22 mouse cellular contexts compared by ENCODE assay signal in the genomic region with DNA sequence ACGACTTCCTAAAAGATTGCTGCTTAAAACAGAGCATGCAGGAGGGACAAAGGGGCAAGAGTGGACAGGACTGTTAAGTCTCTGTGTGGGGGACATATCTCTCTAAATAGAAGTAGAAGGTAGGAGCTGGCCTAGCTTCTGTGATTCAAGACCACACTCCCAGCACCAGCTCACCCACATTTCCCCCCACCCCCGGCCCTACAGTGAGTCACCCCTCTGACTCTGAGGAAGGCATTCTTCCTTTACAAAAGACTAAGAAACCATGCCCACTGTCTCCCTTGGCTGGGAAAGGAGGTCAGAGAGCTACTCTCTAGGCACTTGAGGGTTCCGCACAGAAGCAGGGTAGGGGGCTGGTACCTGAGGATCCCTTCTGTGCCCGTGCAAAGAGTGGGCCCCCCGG. TPM values are rescaled to one million over a fixed set of nuclear protein-coding genes. Genes with fewer than 3 reads are reported as not detected.
A peak's percentile ranks its signal among the peaks of the same experiment; 100 is the strongest.
DNase-seq lines count a peak whose midpoint lies in the region; ATAC-seq and TF ChIP-seq lines count a peak whose summit lies in the region.
"Had no signal": no experiment of that assay in that cellular context is flagged by ENCODE, and none has a peak within 500 bp of the region (broad histone marks: within the 10 kb centered on the region; RNA-seq: fewer than 3 reads in every experiment).

No protein-coding gene starts in this region.

- 0 out of 2 replicates have a peak overlapping the region, but pooled peaks have one; percentile 9 for H3K27ac ChIP-seq in midbrain, embryonic 10.5 days (replicated peaks)
- no peak overlapping the region for H3K27ac ChIP-seq in midbrain, postnatal 0 days (ENCODE audit: low read depth, low read length)
- no peak overlapping the region for H3K27ac ChIP-seq in embryonic facial prominence, embryonic 10.5 days (replicated peaks)
- H3K27ac ChIP-seq: embryonic facial prominence, embryonic 13.5 days; heart, adult 2 months; hindbrain, embryonic 10.5 days; hindbrain, embryonic 14.5 days had no signal

- H3K27me3 ChIP-seq in midbrain, embryonic 10.5 days (ENCODE audit: low read depth, poor library complexity, severe bottlenecking), result no peaks in the 10 kb centered on the region
- H3K27me3 ChIP-seq in midbrain, postnatal 0 days (ENCODE audit: insufficient read depth, low read length), result no peaks in the 10 kb centered on the region
- 0 out of 2 replicates have a peak, but pooled peaks cover 3% of the 10 kb centered on the region for H3K27me3 ChIP-seq in embryonic facial prominence, embryonic 10.5 days (replicated peaks; ENCODE audit: low read depth, poor library complexity, severe bottlenecking)
- H3K27me3 ChIP-seq: CH12.LX; embryonic facial prominence, embryonic 13.5 days had no signal

- H3K9ac ChIP-seq in midbrain, postnatal 0 days (replicated peaks; ENCODE audit: low read length, poor library complexity, severe bottlenecking), result no peak overlapping the region
- H3K9ac ChIP-seq: embryonic facial prominence, embryonic 13.5 days; hindbrain, embryonic 14.5 days had no signal

- 71% methylated on average over 5 of the region's 5 CpGs for WGBS in midbrain, embryonic 10.5 days
- WGBS in midbrain, postnatal 0 days, result 66% methylated on average over 5 of the region's 5 CpGs
- 67% methylated on average over 5 of the region's 5 CpGs for WGBS in embryonic facial prominence, embryonic 10.5 days

- ATAC-seq in midbrain, postnatal 0 days (ENCODE audit: low FRiP score), result no peak
- no peak for ATAC-seq in CD4-positive, CD25-positive, alpha-beta regulatory T cell, adult 4 months
- ATAC-seq: forebrain, embryonic 14.5 days; intestine, embryonic 16.5 days had no signal

- no peaks in the 10 kb centered on the region for H3K9me3 ChIP-seq in midbrain, embryonic 10.5 days (replicated peaks)
- no peaks in the 10 kb centered on the region for H3K9me3 ChIP-seq in midbrain, postnatal 0 days (ENCODE audit: low read length)
- no peaks in the 10 kb centered on the region for H3K9me3 ChIP-seq in embryonic facial prominence, embryonic 10.5 days
- H3K9me3 ChIP-seq: embryonic facial prominence, embryonic 13.5 days; forebrain, embryonic 10.5 days; hindbrain, embryonic 10.5 days had no signal

- no peak for DNase-seq in midbrain, embryonic 10.5 days (ENCODE audit: low spot score)
- DNase-seq in midbrain, postnatal 0 days (ENCODE audit: low spot score), result no peak
- DNase-seq in 416B (ENCODE audit: low read depth) (peak; percentile 35), NIH3T3 (ENCODE audit: low read depth) (peak; percentile 36)
- no peak for DNase-seq in embryonic facial prominence, embryonic 10.5 days (ENCODE audit: low spot score)
- DNase-seq: adrenal gland, postnatal 10 days; B cell, adult 2 months; cerebellum, adult 11-12 months; cerebellum, adult 9-10 months; cerebellum, postnatal 25 days; gastrocnemius, postnatal 10 days; heart, adult 2 months had no signal

- no peak for TF ChIP-seq CTCF in midbrain, postnatal 0 days (IDR thresholded peaks at IDR 0.05)

- H3K4me2 ChIP-seq in midbrain, postnatal 0 days (ENCODE audit: low read depth, low read length, poor library complexity, severe bottlenecking), result no peak overlapping the region
- H3K4me2 ChIP-seq: embryonic facial prominence, embryonic 13.5 days; heart, embryonic 11.5 days; hindbrain, embryonic 14.5 days had no signal

- H3K4me1 ChIP-seq in midbrain, embryonic 10.5 days, result peaks cover 8% of the 10 kb centered on the region
- no peaks in the 10 kb centered on the region; the same call in 1 of the 2 replicates for H3K4me1 ChIP-seq in midbrain, postnatal 0 days (ENCODE audit: insufficient read depth, low read length)
- peaks cover 9% of the 10 kb centered on the region; the same call in 1 of the 2 replicates for H3K4me1 ChIP-seq in embryonic facial prominence, embryonic 10.5 days
- H3K4me1 ChIP-seq: embryonic facial prominence, embryonic 13.5 days had no signal

- no peak overlapping the region for H3K4me3 ChIP-seq in midbrain, embryonic 10.5 days
- H3K4me3 ChIP-seq in midbrain, postnatal 0 days (ENCODE audit: low read depth, low read length), result no peak overlapping the region
- H3K4me3 ChIP-seq in embryonic facial prominence, embryonic 10.5 days, result no peak overlapping the region
- H3K4me3 ChIP-seq: embryonic facial prominence, embryonic 13.5 days; forebrain, embryonic 10.5 days; heart, adult 2 months; hindbrain, embryonic 10.5 days had no signal

- no peaks in the 10 kb centered on the region for H3K36me3 ChIP-seq in midbrain, embryonic 10.5 days
- H3K36me3 ChIP-seq in midbrain, postnatal 0 days (ENCODE audit: insufficient read depth, low read length), result no peaks in the 10 kb centered on the region; the same call in none of the 2 replicates
- H3K36me3 ChIP-seq in embryonic facial prominence, embryonic 10.5 days (replicated peaks), result no peaks in the 10 kb centered on the region
- H3K36me3 ChIP-seq: embryonic facial prominence, embryonic 13.5 days; forebrain, embryonic 10.5 days; hindbrain, embryonic 10.5 days had no signal

RNA-seq across cellular contexts. Expression of a gene that starts 23.7 kb away (rescaled TPM):
- polyA plus RNA-seq in midbrain, embryonic 10.5 days (2016; fragmentation: Nextera tagmentation; extraction: Ambion mirVana), result 0.09 and 0.12 TPM in 2 replicates
- total RNA-seq in midbrain, postnatal 0 days (2014; rRNA removed), result 9.1 and 10.1 TPM in 2 replicates
- polyA plus RNA-seq in midbrain, postnatal 0 days (2015; fragmentation: Nextera tagmentation; extraction: Ambion mirVana), result 1.4 and 1.9 TPM in 2 replicates
- 0.15 and 0.22 TPM in 2 replicates for polyA plus RNA-seq in embryonic facial prominence, embryonic 10.5 days (2016; fragmentation: Nextera tagmentation; extraction: Ambion mirVana)
- polyA plus RNA-seq in CD4-positive, CD25-positive, alpha-beta regulatory T cell, adult 4 months (2017; shearing (Covaris generic)), result not detected

RNA-seq across cellular contexts. Expression of a gene that starts 34.7 kb away (rescaled TPM):
- polyA plus RNA-seq in midbrain, embryonic 10.5 days (2016; fragmentation: Nextera tagmentation; extraction: Ambion mirVana), result 113 and 126 TPM in 2 replicates
- total RNA-seq in midbrain, postnatal 0 days (2014; rRNA removed), result 407 and 426 TPM in 2 replicates
- polyA plus RNA-seq in midbrain, postnatal 0 days (2015; fragmentation: Nextera tagmentation; extraction: Ambion mirVana), result 84.7 and 92.9 TPM in 2 replicates
- 132 and 136 TPM in 2 replicates for polyA plus RNA-seq in embryonic facial prominence, embryonic 10.5 days (2016; fragmentation: Nextera tagmentation; extraction: Ambion mirVana)
- polyA plus RNA-seq in CD4-positive, CD25-positive, alpha-beta regulatory T cell, adult 4 months (2017; shearing (Covaris generic)), result 100 to 1,000 TPM; 210 to 315 TPM

RNA-seq across cellular contexts. Expression of a gene that starts 45.3 kb away (rescaled TPM):
- polyA plus RNA-seq in midbrain, embryonic 10.5 days (2016; fragmentation: Nextera tagmentation; extraction: Ambion mirVana), result 10.2 and 18.6 TPM in 2 replicates
- total RNA-seq in midbrain, postnatal 0 days (2014; rRNA removed), result 6.5 and 6.9 TPM in 2 replicates
- polyA plus RNA-seq in midbrain, postnatal 0 days (2015; fragmentation: Nextera tagmentation; extraction: Ambion mirVana), result 6.9 and 7.9 TPM in 2 replicates
- 2.3 and 2.8 TPM in 2 replicates for polyA plus RNA-seq in embryonic facial prominence, embryonic 10.5 days (2016; fragmentation: Nextera tagmentation; extraction: Ambion mirVana)
- polyA plus RNA-seq in CD4-positive, CD25-positive, alpha-beta regulatory T cell, adult 4 months (2017; shearing (Covaris generic)), result not detected
- total RNA-seq: CH12.LX; gastrocnemius, postnatal 10 days; heart, adult 2 months; heart, postnatal 25 days had no signal

Comparison
In these comparisons a context has a peak if more than half of its experiments do, and no peak if none do; other contexts are left out.
1. DNase-seq: peak in 416B (single experiment) and NIH3T3 (single experiment); none in midbrain, embryonic 10.5 days (single experiment), midbrain, postnatal 0 days (single experiment) and embryonic facial prominence, embryonic 10.5 days (single experiment).